Mouse (Mus musculus) heart, adult 2 months (tissue): Measurements from ENCODE around the gene Nyap2. TPM values are rescaled to one million over a fixed set of nuclear protein-coding genes. Genes with fewer than 3 reads are reported as not detected.

ENCODE experiments used
- DNase-seq, 2 experiments: peaks; one replicate each; pipeline ENCODE4 v3.0.0; 2021
- H3K27ac ChIP-seq: fragments of 200-600 bp; 2 replicates; pipeline ENCODE4 v1.8.1; 2022
- H3K27me3 ChIP-seq: fragments of 200-500 bp; 2 replicates; pipeline ENCODE4 v1.6.1; 2012; ENCODE audit warnings: mild to moderate bottlenecking, low read length, inconsistent platforms, mixed read lengths; ENCODE audit not compliant: control insufficient read depth, insufficient read depth
- H3K36me3 ChIP-seq: fragments of 200-500 bp; 2 replicates; pipeline ENCODE4 v1.6.1; 2012; ENCODE audit warnings: low read length, inconsistent platforms; ENCODE audit not compliant: control insufficient read depth, insufficient read depth
- H3K4me1 ChIP-seq: fragments of 200-500 bp; 2 replicates; pipeline ENCODE4 v1.6.1; 2011; ENCODE audit warnings: low read length; ENCODE audit not compliant: control insufficient read depth, insufficient read depth
- H3K4me3 ChIP-seq: fragments of 200-600 bp; 2 replicates; pipeline ENCODE4 v1.8.1; 2022
- H3K79me2 ChIP-seq: fragments of 200-500 bp; replicated peaks from 2 replicates; pipeline ENCODE4 v1.6.1; 2012; ENCODE audit warnings: mild to moderate bottlenecking, inconsistent platforms, low read length, moderate library complexity, mixed read lengths; ENCODE audit not compliant: control insufficient read depth, insufficient read depth
- H3K9ac ChIP-seq: fragments of 200-500 bp; 2 replicates; pipeline ENCODE4 v1.6.1; 2012; ENCODE audit warnings: low read depth, mild to moderate bottlenecking, control low read depth, inconsistent platforms, low read length, mixed read lengths
- CTCF ChIP-seq: fragments of 200-600 bp; IDR thresholded peaks from 2 replicates; pipeline ENCODE4 v1.8.1; 2022; ENCODE audit warnings: antibody characterized with exemption, mild to moderate bottlenecking, moderate library complexity
- EP300 ChIP-seq: fragments of 200-500 bp; IDR thresholded peaks from 2 replicates; pipeline ENCODE4 v1.6.1; 2011; ENCODE audit warnings: low read depth, low read length, control low read depth; ENCODE audit not compliant: insufficient read depth
- POLR2A ChIP-seq: fragments of 200-500 bp; IDR thresholded peaks from 2 replicates; pipeline ENCODE4 v1.6.1; 2011; ENCODE audit warnings: mild to moderate bottlenecking, low read depth, low read length, control low read depth; ENCODE audit not compliant: insufficient read depth
- WGBS: fragments of 180-500 bp; shearing (Covaris S2); methylation state at CpG from one replicate; pipeline ENCODE4 v1.1.7; 2018; 5-methylcytosine and 5-hydroxymethylcytosine counted together
- intact Hi-C: fragments of 180-260 bp; cut with DNase I; formaldehyde crosslinking; loops from one replicate; pipeline ENCODE4 v1.15.1; 2025
- polyA plus RNA-seq: library from polyadenylated mRNA; depleted of rRNA; stranded (reverse); fragments of >200 nt; gene quantifications from 2 replicates; pipeline ENCODE4 v1.2.3, GENCODE M21; 2012
- total RNA-seq, 2 experiments: library from RNA; stranded (reverse); gene quantifications; 2 replicates each; pipeline ENCODE4 v1.2.3; 2021

The Nyap2 gene
- total and polyA plus RNA-seq, 3 experiments = not detected

DNA sequence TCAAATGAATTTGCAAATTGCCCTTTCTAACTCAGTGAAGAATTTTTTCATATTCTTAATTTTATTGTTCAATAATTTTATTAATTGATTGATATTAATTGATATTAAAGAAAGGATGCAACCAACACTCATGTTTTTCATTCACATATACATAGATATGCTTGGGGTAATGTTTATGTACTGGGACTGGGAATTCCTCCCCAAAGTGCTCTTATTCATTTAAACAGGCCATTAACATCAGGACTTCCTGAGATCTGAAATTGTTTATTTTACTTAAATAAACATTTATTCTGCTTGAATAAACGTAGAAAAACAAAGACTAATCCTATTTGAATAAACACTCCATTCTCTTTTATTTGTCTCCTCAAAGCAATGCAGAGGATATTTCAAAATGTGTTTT lies 311.0 kb downstream of the Nyap2 start:
- Histone ChIP-seq H3K27ac (no peak overlapping the region), H3K4me3 (no peak overlapping the region), H3K27me3 (no peaks in the 10 kb centered on the region), H3K36me3 (no peaks in the 10 kb centered on the region), H3K79me2 (no peaks in the 10 kb centered on the region), H3K9ac (no peak overlapping the region), H3K4me1 (no peaks in the 10 kb centered on the region)
- DNase-seq = no peak
- intact Hi-C loops = no loop called here
- WGBS = 22% methylated on average over 1 of the region's 1 CpGs
- TF ChIP-seq POLR2A = no peak
- TF ChIP-seq CTCF = no peak
- TF ChIP-seq EP300 = no peak
